Mouse (Mus musculus) thymus, postnatal 0 days (tissue): Measurements from ENCODE around the gene Sdsl. TPM values are rescaled to one million over a fixed set of nuclear protein-coding genes. Genes with fewer than 3 reads are reported as not detected.
"Not testable (repeated sequence)": the region's sequence is repeated elsewhere in the genome, so short reads cannot be mapped to it uniquely, and the experiment has no call there.

Source experiments
- DNase-seq: peaks from one replicate; pipeline ENCODE4 v3.0.0-alpha.2; 2015; ENCODE audit warnings: low spot score
- polyA plus RNA-seq: library from polyadenylated mRNA; unstranded; fragments of >200 nt; fragmentation: Nextera tagmentation; extraction: Ambion mirVana; gene quantifications from 2 replicates; pipeline ENCODE4 v1.2.1, GENCODE M21; 2015

Gene Sdsl
- 1.2 and 1.3 TPM in 2 replicates for polyA plus RNA-seq

DNA sequence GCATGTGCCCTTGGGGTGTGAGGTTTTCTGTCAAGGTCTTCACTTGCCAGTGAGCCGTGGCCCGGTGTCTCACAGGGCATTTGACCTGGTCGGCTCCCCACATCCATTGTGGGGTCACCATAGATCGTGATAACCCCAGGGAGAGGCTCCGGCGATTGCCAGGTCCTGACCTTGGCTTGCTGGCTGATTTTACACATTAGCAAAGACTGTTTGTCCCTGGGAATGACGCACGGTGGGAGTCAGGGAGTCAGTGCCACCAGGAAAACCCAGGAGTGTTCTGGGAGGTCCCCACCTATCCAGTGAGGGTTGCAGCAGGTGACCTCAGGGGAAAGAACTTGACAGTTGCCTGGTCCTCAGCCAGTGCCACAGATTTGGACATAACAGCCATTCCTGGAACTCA, at the start of gene Sdsl:
TSS of gene Sdsl (minus strand) at position 41 of the 400 bp plus-strand sequence.
- no peak for DNase-seq

DNA sequence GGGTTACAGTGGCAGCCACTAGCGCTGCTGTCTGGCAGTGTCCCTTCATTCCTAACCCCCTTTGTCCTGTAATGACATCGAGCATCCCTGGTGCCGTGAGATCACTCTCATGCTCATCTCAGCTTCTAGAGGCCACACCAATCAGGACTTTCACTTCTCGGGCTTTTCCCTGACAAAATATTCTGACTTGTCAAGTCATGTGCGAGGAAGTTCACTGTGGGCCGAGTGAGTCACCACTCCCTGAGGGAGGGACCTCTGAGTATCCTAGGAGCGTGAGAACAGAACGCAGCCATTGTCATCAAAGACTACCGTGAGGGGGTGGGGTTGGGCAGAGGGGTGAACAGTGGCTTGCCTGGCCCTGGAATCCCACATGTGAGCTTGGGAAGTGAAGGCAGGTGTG, 44.9 kb upstream of the Sdsl start:
- DNase-seq = no peak

DNA sequence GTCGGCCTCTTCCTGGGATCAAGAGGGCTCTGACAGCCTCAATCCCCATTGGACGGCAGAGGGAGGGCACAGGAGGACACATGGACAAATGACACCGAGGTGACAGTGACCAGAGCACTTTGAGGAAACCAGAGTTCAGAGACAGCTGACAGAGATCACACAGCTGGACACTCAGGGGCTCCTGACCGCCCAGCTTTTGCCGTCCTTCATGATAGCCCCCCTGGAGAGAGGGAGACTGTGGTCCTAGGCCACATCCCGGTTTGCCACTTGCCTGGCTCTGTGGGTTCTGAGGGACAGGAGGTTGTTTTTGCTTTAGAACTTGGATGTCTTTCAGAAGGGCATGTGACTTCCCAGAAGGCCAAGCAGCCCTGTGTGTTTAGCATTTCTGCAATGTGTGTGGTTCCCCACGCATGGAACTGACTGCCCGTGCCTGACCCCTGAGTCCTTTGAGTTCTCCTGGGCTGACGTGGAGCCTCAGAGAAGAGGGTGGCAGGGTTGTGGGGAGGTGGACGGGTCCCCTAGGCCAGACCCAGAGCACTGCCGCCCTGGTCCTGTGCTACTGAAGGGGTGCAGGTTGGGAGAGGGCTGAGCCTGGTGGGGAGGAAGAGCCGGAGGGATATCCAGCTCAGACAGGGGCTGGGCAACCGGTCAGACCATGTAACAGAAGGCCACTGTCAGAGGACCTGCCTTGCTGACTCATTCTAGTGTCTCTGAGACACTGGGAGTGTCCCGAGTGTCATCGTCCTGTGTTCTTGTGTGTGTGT, 43.8 kb upstream of the Sdsl start:
- DNase-seq = no peak

DNA sequence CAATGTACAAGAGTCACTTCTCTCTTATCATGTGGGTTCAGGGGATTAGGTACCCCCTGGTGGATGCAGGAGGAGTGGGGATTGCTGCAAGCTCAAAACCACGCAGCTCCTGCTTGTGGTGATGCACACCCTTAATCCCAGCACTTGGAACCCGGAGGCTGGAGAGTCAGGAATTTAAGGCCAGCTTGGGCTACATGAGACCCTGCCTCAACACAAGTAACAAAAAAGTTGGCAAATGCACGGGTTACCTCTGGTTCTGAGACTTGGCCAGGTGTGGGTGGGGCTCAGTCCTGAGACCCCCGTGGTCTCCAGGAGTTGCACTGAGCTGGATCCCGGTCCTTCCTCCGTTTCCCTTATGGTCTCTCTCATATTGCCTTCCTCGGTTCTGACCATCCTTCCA, 42.8 kb upstream of the Sdsl start:
- no peak for DNase-seq

DNA sequence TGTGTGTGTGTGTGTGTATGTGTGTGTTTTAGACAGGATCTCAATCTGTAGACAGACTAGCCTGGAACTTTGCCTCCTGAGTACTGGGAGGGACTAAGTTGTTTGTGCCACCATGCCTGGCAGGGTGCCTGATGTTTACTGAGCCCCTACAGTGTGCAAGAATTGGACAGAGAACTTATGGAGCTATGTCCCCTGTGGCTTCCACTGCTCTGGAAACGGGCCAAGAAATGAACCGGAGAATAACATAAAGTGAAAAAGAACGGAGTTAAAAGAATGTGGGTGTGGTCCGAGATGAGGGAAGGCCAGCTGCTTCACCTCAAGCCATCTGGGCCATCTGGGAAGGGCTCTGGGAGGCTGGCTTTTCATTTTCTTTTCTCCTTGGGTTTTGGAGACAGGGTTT, 42.1 kb upstream of the Sdsl start:
- DNase-seq = no peak

DNA sequence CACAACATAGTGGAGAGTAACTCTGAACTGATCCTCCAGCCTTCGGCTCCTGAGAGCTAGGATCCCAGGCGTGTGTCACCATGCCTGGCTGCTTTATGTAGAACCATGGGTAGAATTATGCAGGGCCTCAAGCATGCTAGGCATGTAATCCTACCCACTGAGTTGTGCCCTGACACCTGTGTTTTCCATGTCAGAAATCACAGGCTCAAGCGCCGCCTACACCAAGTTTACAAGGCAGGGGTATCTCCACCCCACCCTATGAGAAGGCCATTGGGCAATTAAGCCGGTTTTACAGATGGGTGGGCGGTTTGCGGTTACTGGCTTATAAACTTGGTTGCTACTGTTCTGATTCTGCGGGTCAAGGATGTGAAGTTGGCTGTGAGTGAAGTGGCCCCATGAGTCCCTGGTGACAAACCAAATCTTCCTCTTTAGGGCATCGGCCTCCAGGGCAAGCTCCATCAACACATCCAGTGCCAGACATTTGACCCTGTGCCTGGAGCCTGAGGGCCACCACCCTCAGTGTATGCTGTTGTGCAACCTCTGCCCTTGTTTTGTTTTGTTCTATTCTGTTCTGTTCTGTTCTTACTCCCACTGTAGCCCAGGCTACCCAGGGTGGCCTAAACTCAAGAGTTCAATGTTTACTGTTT, 41.5 kb upstream of the Sdsl start:
- DNase-seq = no peak

DNA sequence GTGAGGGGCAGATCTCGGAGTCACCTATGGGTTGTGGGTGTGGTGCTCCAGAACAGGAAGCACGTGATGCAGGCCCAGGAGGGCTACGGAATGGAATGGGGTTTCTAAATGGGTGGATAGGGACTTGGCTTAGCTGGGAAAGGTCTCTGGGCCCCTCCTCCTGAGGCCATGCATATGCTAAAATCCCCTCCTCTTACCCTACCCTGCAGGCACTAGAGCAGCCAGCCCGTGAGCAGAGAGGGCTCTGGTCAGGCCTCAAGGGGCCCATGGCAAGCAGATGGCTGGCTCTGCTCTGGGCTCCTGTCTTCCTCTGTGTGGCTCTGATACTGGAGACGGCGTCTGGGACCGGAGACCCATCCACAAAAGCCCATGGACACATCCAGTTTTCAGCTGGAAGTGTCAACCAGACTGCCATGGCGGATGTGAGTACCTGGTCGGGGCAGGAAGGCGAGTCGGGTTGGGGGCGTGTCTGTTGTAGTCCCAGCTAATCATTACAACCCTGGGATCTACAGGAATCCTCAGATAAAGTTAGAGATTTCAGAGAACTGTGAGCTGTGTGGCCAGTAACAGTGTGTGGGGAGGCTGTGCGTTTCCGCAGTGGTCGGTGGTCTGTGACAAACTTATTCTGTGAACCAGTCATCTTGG, 40.4 kb upstream of the Sdsl start:
- DNase-seq = no peak

DNA sequence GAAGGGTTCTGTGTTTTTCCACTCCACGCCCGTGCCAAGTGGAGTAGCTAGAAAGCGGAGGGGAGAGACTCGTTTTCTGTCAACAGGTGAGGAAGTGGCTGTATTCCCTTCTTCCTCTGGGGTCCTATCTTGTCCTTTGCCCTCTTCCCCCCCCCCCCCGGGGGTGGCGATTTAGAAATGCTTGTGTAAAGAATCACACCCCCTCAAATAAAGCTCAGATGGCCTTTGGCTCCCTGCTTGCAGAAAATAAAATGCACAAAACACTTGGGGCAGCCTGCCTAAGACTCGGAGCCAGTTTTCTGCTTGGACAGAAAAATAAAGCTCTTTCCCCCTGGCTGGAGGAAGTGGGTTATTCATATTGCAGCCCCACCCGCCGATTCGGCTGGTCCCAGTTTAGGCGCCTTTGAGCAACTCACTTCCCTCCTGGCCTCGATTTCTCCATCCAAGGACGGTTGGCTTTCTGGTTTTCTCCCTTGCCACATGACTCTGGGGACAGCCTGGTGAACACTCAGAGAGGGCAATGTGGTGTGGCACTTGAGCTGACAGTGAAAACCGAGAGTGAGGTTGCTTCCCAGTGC, 39.1 kb upstream of the Sdsl start:
- DNase-seq = no peak

DNA sequence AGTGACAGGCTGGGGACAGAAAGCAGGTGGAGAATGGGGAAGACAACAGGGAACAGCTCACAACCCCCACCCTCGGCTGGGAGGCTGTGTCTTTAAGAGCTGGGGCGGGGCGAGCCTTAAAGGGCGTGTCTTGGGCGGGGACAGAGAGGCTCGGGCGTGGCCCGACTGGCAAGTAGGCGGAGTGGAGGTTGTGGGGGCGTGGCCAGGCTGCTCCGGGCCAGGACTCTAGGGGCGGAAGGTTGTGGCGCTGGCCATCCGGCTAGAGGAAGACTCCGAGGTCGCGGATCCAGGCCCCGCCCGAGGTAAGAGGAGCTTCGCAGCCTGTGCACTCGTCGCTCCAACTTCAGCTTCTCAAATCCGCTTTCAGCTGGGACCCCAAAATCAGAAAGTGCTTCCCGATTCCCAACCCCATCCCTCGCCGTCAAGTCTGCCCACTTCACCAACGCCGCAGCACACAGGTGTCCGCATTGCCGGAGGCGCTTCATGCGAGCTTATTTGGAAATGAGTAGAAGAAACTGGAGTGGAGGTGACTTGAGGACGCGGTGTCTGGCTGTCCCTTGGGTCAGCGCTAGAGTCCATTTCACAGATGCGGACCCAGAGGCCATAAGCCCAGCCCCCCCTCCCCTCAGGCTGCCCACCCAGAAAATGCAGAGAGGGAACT, 38.5 kb upstream of the Sdsl start, which contains the start of gene Slc8b1:
TSS of gene Slc8b1 (plus strand) at position 187 of the 661 bp plus-strand sequence.
- peak; percentile 93 for DNase-seq

DNA sequence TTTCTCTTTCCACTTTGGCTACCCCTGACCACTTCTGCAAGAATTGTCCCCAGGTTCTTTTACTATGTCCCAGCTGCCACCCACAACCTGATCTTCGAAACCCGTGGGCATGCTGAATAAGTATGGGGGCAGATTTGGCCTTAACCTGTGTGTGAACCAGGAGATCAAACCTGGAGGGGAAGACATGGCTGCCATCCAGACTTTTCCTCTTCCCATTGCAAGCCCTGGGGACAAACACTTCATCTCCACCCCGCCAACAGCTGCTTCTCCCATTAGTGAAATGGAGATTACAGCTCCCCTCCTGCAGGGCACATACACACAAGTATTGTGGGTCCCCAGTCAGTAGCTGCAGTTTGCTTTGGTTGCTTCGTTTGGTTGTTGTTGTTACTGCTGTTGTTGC, 34.7 kb upstream of the Sdsl start:
- DNase-seq = no peak

DNA sequence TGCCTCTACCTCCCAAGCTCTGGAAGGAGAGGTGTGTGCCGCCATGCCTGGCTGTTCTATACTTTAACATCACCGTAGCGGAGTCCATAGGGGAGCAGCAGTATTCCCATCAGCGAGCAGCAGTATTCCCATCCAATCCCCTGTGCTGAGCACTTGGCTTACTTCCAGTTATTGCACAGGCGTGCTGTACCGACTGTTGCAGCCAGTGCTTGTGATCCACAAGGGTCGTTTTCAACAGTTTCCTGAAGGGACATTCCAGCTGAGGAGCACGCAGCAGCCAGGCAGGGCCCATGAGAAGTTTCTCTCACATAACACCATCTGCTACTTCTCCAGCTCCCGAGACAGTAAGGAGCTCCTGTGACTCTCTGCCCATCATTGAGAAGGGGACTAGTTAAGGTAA, 33.9 kb upstream of the Sdsl start:
- DNase-seq = no peak

DNA sequence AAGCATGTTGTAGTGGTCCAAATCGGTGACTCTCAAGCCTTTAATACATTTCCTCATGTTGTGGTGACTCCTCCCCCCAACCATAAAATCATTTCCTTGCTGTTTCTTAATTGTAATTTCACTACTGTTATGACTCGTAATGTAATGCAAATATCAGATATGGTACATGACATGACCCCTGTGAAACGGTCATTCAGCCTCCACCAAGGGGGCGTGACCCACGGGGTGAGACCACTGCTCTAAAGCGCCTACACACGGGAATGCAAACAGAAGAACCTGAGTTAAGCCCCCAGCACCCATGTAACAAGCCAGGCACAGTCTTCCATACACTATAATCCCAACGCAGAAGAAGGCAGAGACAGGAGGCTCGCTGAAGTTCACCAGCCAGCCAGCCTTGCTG, 33.2 kb upstream of the Sdsl start:
- no peak for DNase-seq

DNA sequence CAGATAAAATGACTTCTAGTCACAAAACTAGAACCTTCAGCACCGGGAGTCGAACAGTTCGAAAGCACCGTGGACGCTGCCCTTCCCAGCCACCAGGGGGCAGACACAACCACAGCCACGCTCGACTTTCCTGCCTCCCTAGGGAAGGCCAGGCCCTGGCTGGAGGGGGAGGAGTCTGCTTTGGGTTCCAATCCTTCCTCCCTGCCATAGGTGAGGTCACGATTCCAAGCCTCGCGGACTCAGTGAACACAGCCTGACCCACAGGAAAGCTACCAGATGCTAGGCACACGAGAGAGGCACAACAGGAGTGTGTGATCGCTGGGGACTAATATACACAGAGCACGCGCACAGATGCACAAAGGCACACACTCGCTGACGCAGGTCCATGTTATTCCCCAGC, 32.8 kb upstream of the Sdsl start:
- peak; percentile 55 for DNase-seq

DNA sequence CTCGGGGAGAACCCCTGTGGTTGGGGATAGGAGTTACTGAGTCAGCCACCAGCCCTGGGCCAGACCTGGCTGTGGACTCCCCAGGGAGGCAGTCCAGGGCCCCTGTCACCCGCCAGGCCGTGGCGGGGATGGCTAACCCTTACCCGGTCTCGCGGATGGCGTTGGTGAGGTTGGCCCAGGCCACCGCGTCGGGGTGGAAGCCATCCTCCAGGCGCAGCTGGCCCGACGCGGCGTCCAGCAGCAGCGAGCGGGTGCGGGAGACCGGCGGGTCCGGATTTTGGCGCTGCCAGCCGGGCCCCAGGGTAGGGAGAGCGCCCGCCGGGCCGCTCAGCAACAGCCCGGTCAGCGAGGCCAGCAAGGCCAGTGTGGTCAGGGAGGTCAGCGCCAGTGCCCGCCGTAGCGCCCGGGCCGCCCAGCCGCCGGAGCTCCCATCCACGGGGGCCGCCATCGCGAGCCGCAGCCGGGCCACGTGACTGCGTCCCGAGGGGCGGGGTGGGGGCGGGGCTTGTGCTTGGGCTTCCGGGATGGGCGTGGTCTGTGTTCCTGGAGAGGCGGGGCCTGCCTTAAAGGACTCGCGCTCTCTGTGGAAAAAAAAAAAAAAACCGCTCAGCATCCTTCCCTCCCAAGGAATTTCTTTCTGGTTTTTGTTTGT, 30.7 kb upstream of the Sdsl start, which contains the start of gene Plbd2:
TSS of gene Plbd2 (minus strand) at position 482 of the 652 bp plus-strand sequence.
- peak; percentile 86 for DNase-seq

DNA sequence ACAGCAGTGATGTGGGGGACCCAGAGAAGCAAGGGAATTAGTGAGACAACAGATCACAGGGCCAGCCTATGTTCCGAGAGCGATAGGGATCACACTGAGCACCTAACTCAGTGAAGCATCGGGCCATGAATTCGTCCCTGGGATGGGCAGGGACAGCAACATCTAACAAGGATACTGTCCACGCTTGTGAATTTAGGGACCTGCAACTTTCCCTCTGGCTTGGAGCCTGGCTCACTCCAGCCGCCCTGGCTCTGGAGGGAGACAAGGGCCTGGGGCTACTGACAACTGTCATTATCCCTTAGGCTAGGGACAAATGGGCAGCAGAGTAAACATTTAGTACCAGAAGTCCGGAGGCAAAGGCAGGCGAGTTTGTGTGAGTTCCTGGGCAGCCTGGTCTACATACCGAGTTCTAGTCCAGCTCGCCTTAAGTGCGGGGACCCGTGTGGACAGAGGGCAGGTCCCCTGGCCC, 30.1 kb upstream of the Sdsl start:
- no peak for DNase-seq

DNA sequence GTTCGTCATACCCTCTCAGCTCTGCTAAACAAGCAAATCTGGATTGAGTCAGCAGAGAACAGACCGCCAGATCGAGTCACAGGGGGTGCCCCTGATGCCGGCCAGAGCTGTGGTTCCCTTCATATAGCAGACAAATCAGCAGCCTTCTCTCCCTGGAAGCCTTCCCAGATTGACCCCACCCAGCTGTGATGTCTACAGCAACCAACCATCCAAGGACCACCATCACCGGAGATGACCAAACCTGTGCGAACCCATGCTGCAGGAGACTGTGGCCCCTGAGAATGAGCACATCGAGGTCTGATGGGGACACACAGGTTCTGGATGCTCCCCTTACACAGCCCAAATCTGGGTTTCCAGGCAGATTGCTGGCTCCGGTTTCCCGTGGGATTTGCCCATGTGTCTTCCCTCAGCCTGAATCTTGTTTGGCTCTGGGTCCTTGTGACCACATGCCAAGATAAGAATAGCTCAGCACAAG, 29.6 kb upstream of the Sdsl start:
- no peak for DNase-seq

DNA sequence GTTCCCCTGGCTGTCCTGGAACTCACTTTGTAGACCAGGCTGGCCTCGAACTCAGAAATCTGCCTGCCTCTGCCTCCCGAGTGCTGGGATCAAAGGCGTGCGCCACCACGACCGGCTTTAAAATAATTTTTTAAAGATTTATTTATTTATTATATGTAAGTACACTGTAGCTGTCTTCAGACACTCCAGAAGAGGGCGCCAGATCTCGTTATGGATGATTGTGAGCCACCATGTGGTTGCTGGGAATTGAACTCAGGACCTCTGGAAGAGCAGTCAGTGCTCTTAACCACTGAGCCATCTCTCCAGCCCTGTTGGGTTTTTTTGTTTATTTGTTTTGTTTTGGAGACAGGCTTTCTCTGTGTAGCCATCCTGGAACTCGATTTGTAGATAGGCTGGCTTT, 28.0 kb upstream of the Sdsl start:
- not testable (repeated sequence) for DNase-seq

DNA sequence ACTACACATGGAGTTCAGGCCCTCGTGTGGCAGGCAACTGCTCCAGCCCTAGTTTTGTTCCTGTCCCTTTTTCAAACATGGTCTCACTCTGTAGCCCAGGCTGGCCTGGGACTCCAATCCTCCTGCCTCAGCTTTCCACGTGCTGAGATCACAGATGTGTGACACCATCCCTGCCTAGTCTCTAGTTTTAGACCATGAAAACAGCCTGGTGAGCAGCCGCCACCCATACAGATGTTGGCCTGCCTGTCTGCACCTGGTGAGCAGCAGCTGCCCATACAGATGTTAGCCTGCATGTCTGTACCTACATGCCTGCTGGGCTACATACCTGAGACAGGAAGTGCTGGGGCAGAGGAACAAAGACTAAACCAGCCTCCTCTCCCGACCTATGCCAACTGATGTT, 26.6 kb upstream of the Sdsl start:
- DNase-seq = no peak

DNA sequence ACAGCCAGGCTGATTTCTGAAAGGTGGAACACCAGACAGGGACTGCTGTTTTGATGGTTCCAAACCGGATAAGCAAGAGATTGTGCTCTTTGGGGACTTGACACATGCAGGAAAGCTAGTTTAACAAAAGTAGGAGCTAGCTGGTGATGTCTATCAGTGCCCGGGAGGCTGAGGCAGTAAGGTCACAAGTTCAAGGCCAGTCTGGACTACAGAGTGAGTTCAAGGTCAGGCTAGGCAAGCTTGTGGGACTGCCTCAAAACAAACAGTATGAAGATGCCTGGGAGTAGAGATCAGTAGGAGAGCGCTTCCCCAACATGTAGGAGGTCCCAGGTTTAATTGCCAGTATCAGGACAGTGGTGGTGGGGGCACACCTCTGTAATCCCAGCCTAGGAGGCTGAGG, 24.5 kb upstream of the Sdsl start:
- DNase-seq = no peak

DNA sequence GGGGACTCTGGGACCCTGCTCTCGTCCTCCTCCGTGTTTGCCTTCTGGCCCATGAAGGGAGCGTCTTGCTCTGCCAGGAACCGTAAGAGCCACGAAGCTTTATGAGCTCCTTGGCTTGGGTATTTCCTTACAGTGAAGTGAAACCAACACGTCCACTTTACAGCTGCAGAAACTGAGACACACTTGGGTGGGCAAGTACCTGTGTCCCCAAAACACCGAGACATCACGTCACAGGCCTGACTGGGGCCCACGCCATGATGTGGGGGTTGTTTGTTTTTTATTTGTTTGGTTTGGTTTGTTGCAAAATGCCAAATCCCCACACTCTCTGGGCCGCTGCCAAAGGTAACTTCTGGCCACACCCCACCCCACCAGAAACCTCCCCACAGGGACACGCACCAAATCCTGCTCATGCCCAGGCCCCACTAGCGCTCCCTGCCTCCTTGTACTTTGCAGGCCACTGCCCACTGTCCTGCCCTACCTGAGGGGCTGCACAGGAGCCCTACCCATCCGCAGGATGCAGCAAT, 23.2 kb upstream of the Sdsl start:
- no peak for DNase-seq
